Mouse (Mus musculus) bone marrow, adult 2 months (tissue): ENCODE data around the gene Rad51b.

Experiments used
- CTCF ChIP-seq: fragments of 200-500 bp; IDR thresholded peaks from 2 replicates; pipeline ENCODE4 v1.5.1; 2011; ENCODE audit warnings: low read length, control low read depth; ENCODE audit not compliant: control insufficient read depth, insufficient read depth
- POLR2A ChIP-seq: fragments of 200-500 bp; IDR thresholded peaks from 2 replicates; pipeline ENCODE4 v1.6.1; 2011; ENCODE audit warnings: low read depth, mild to moderate bottlenecking, control low read depth, low read length, borderline replicate concordance; ENCODE audit not compliant: control insufficient read depth

- no peak for TF ChIP-seq CTCF
- no peak for TF ChIP-seq POLR2A
These were observed 544.2 kb downstream of the Rad51b start for GRCm38 (mm10) chr12:79841248-79841647.
